Mouse (Mus musculus): Measurements from ENCODE around the gene Adcy9.

GRCm38 (mm10) chr16:4283267-4283851 lies 136.9 kb downstream of the Adcy9 start:
- no peak for TF ChIP-seq MAFK (IDR thresholded peaks at IDR 0.05; ENCODE audit: insufficient replicate concordance, low read length)
- TF ChIP-seq CHD2 (IDR thresholded peaks at IDR 0.05; ENCODE audit: low read length): no peak
- no peak for TF ChIP-seq SIN3A (IDR thresholded peaks at IDR 0.05; ENCODE audit: low read length)
- TF ChIP-seq IRF4 (IDR thresholded peaks at IDR 0.05; ENCODE audit: low read depth, low read length): no peak
- TF ChIP-seq JUND (conservative IDR thresholded peaks at IDR 0.05; ENCODE audit: low read depth, low read length): no peak
- TF ChIP-seq POLR2A (IDR thresholded peaks at IDR 0.05; ENCODE audit: low read depth, low read length): peak; percentile 80
- TF ChIP-seq KAT2A (IDR thresholded peaks at IDR 0.05; ENCODE audit: insufficient replicate concordance, low read length): no peak
- no peak for TF ChIP-seq EP300 (IDR thresholded peaks at IDR 0.05; ENCODE audit: low read length)
